Mouse (Mus musculus): Measurements from ENCODE around the gene Adgrf3.

GRCm38 (mm10) chr5:30205034-30205433 lies 488 bp downstream of the Adgrf3 start:
- TF ChIP-seq CTCF (IDR thresholded peaks at IDR 0.05; ENCODE audit: borderline replicate concordance, extremely low read depth, insufficient read depth, insufficient read length) (no peak), POLR2A (IDR thresholded peaks at IDR 0.05; ENCODE audit: borderline replicate concordance, extremely low read depth, insufficient read depth, insufficient read length, poor library complexity, severe bottlenecking) (no peak)

Data from brain, embryonic 14.5 days (tissue).